Mouse (Mus musculus): Measurements from ENCODE around the gene Col26a1. TPM values are rescaled to one million over a fixed set of nuclear protein-coding genes. Genes with fewer than 3 reads are reported as not detected.
"Not testable (repeated sequence)": the region's sequence is repeated elsewhere in the genome, so short reads cannot be mapped to it uniquely, and the experiment has no call there.

Col26a1 gene
- total RNA-seq, 1 experiment, result 2.9 TPM

DNA sequence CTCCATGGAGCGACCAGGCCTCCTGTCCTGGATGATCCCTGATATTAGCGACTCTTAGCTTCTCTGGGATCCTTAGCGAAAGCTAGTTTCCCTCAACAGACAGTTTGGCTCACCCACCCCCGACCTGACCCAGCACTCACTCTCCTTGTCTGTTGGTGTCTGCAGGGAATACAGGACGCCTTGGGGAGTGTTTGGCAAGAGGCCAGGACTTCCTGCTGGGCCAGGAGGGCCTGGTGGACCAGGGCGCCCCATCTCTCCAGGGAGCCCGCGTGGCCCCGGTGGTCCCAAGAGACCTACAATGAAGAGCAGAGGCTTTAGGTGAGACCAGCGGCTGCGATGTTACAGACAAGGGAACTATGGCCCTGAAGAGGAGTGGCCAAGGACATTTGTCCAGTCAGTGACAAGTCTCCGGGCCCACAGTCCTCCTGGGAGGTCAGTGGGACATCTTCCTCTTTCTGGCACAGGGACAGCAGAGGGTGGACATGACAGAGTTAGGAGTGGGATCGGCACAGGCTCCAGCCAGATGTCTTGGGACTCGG, 128.9 kb downstream of the Col26a1 start:
- no peak for TF ChIP-seq ZNF384 (IDR thresholded peaks at IDR 0.05; ENCODE audit: low read depth, low read length)
- TF ChIP-seq HCFC1 (IDR thresholded peaks at IDR 0.05; ENCODE audit: borderline replicate concordance, insufficient read depth, low read length), result no peak
- no peak for TF ChIP-seq ZC3H11A (IDR thresholded peaks at IDR 0.05; ENCODE audit: borderline replicate concordance, low read depth, low read length)
- TF ChIP-seq CHD2 (IDR thresholded peaks at IDR 0.05; ENCODE audit: low read depth, low read length), result no peak
- TF ChIP-seq MAFK (IDR thresholded peaks at IDR 0.05; ENCODE audit: insufficient read depth, low read depth, low read length), result no peak
- H3K27ac ChIP-seq (ENCODE audit: insufficient read depth, low read depth, low read length, poor library complexity, severe bottlenecking), result no peak overlapping the region

DNA sequence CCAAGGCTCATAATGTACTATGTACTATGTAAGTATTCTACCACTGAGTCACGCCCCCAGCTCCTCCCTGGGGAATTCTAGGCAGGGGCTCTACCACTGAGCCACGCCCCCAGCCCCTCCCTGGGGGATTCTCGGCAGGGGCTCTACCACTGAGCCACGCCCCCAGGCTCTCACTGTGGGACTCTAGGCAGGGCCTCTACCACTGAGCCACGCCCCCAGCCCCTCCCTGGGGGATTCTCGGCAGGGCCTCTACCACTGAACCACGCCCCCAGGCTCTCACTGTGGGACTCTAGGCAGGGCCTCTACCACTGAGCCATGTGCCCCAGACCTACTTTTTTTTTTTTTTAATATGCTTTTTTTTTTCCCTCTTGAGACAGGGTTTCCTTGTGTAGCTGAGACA, 129.8 kb downstream of the Col26a1 start:
- H3K4me1 ChIP-seq (ENCODE audit: control insufficient read depth in 2 of 2, insufficient read depth in 2 of 2, low read length in 2 of 2, poor library complexity in 1 of 2); in situ Hi-C loops (cut with MboI; ENCODE audit: low sequenced_read_pairs in 2 of 2, unreplicated experiment in 2 of 2); H3K4me3 ChIP-seq (ENCODE audit: insufficient read depth in 1 of 2, low read depth in 1 of 2, low read length in 2 of 2, poor library complexity in 1 of 2, severe bottlenecking in 1 of 2); H3K27ac ChIP-seq (ENCODE audit: insufficient read depth, low read depth, low read length, poor library complexity, severe bottlenecking); H3K36me3 ChIP-seq (ENCODE audit: control insufficient read depth, insufficient read depth, low read length, poor library complexity, severe bottlenecking); H3K9me3 ChIP-seq (ENCODE audit: control insufficient read depth, insufficient read depth, low read depth, low read length); H3K9ac ChIP-seq (ENCODE audit: insufficient read depth, low read depth, low read length, poor library complexity, severe bottlenecking): not testable (repeated sequence)
- TF ChIP-seq ZNF384 (IDR thresholded peaks at IDR 0.05; ENCODE audit: low read depth, low read length), result 0 out of 2 replicates have a peak, but pooled peaks have one; percentile 36
- peak; percentile 33 for DNase-seq (ENCODE audit: low read depth, low spot score)

More for the DNA sequence above, 128.9 kb downstream of the Col26a1 start:
- no peaks in the 10 kb centered on the region for H3K36me3 ChIP-seq (ENCODE audit: control insufficient read depth, insufficient read depth, low read length, poor library complexity, severe bottlenecking)
- H3K9me3 ChIP-seq (ENCODE audit: control insufficient read depth, insufficient read depth, low read depth, low read length), result no peaks in the 10 kb centered on the region
- no peak overlapping the region; the same call in 1 of the 2 replicates for H3K9ac ChIP-seq (ENCODE audit: insufficient read depth, low read depth, low read length, poor library complexity, severe bottlenecking)
- H3K4me1 ChIP-seq (ENCODE audit: control insufficient read depth in 2 of 2, insufficient read depth in 2 of 2, low read length in 2 of 2, poor library complexity in 1 of 2), result no peaks in the 10 kb centered on the region
- no peak for DNase-seq (ENCODE audit: low read depth, low spot score)
- H3K4me3 ChIP-seq (ENCODE audit: insufficient read depth in 1 of 2, low read depth in 1 of 2, low read length in 2 of 2, poor library complexity in 1 of 2, severe bottlenecking in 1 of 2), result no peak overlapping the region
- in situ Hi-C loops (cut with MboI; ENCODE audit: low sequenced_read_pairs in 2 of 2, unreplicated experiment in 2 of 2), result no loop called here

DNA sequence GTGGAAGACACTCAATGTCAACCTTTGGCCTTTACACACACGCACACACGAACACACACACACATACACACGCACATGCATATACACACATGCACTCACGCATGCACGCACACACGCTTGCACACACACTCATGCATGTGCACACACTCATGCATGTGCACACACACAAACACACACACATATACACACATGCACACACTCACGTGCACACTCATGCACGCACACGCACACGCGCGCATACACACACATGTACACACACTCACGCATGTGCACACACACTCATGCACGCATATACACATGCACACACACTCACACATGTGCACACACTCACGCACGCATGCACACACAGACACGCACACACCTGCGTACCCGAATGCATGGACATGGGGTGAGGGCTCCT, 130.9 kb downstream of the Col26a1 start:
- TF ChIP-seq HCFC1 (IDR thresholded peaks at IDR 0.05; ENCODE audit: borderline replicate concordance, insufficient read depth, low read length), result no peak
- in situ Hi-C loops (cut with MboI; ENCODE audit: low sequenced_read_pairs in 2 of 2, unreplicated experiment in 2 of 2), result no loop called here
- H3K36me3 ChIP-seq (ENCODE audit: control insufficient read depth, insufficient read depth, low read length, poor library complexity, severe bottlenecking), result no peaks in the 10 kb centered on the region
- H3K9me3 ChIP-seq (ENCODE audit: control insufficient read depth, insufficient read depth, low read depth, low read length), result 0 out of 2 replicates have a peak, but pooled peaks cover 2% of the 10 kb centered on the region
- H3K9ac ChIP-seq (ENCODE audit: insufficient read depth, low read depth, low read length, poor library complexity, severe bottlenecking), result no peak overlapping the region
- no peak for DNase-seq (ENCODE audit: low read depth, low spot score)
- H3K27ac ChIP-seq (ENCODE audit: insufficient read depth, low read depth, low read length, poor library complexity, severe bottlenecking), result no peak overlapping the region
- no peaks in the 10 kb centered on the region for H3K4me1 ChIP-seq (ENCODE audit: control insufficient read depth in 2 of 2, insufficient read depth in 2 of 2, low read length in 2 of 2, poor library complexity in 1 of 2)
- H3K4me3 ChIP-seq (ENCODE audit: insufficient read depth in 1 of 2, low read depth in 1 of 2, low read length in 2 of 2, poor library complexity in 1 of 2, severe bottlenecking in 1 of 2), result no peak overlapping the region

DNA sequence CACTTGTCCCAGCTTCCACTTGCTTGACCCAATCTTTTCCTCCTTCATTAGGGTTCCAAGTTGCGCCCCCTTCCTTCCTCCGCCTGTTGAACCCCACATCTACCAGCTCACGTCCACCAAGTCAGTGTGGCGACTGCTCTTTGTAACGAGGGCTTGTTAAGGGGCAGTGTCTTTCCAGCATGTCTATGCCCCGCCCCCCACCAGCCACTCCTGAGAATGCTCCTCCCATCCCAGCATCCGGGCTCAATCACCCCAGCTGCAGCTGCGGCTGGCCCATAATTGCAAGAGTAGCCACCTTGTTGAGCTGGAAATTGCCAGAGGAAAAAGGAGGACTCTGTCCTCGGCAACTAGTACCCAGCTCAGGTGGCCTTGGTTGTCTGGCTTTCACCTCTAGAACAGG, 136.4 kb downstream of the Col26a1 start:
- H3K9ac ChIP-seq (ENCODE audit: insufficient read depth, low read depth, low read length, poor library complexity, severe bottlenecking), result no peak overlapping the region
- DNase-seq (ENCODE audit: low read depth, low spot score), result no peak
- no peak overlapping the region; the same call in 1 of the 2 replicates for H3K27ac ChIP-seq (ENCODE audit: insufficient read depth, low read depth, low read length, poor library complexity, severe bottlenecking)
- H3K36me3 ChIP-seq (ENCODE audit: control insufficient read depth, insufficient read depth, low read length, poor library complexity, severe bottlenecking), result no peaks in the 10 kb centered on the region
- in situ Hi-C loops (cut with MboI; ENCODE audit: low sequenced_read_pairs in 2 of 2, unreplicated experiment in 2 of 2), result no loop called here
- H3K4me3 ChIP-seq (ENCODE audit: insufficient read depth in 1 of 2, low read depth in 1 of 2, low read length in 2 of 2, poor library complexity in 1 of 2, severe bottlenecking in 1 of 2), result 0 out of 4 replicates have a peak overlapping the region, but pooled peaks of 1 of the 2 experiments have one; percentile 27
- TF ChIP-seq HCFC1 (IDR thresholded peaks at IDR 0.05; ENCODE audit: borderline replicate concordance, insufficient read depth, low read length), result no peak
- TF ChIP-seq CHD2 (IDR thresholded peaks at IDR 0.05; ENCODE audit: low read depth, low read length), result no peak
- TF ChIP-seq ZC3H11A (IDR thresholded peaks at IDR 0.05; ENCODE audit: borderline replicate concordance, low read depth, low read length), result no peak
- TF ChIP-seq ZNF384 (IDR thresholded peaks at IDR 0.05; ENCODE audit: low read depth, low read length), result no peak
- TF ChIP-seq MAFK (IDR thresholded peaks at IDR 0.05; ENCODE audit: insufficient read depth, low read depth, low read length), result no peak
- 0 out of 2 replicates have a peak, but pooled peaks cover 2% of the 10 kb centered on the region for H3K9me3 ChIP-seq (ENCODE audit: control insufficient read depth, insufficient read depth, low read depth, low read length)
- peaks cover 0 to 21% of the 10 kb centered on the region in 2 experiments; a peak in 2 of 4 replicates for H3K4me1 ChIP-seq (ENCODE audit: control insufficient read depth in 2 of 2, insufficient read depth in 2 of 2, low read length in 2 of 2, poor library complexity in 1 of 2)

DNA sequence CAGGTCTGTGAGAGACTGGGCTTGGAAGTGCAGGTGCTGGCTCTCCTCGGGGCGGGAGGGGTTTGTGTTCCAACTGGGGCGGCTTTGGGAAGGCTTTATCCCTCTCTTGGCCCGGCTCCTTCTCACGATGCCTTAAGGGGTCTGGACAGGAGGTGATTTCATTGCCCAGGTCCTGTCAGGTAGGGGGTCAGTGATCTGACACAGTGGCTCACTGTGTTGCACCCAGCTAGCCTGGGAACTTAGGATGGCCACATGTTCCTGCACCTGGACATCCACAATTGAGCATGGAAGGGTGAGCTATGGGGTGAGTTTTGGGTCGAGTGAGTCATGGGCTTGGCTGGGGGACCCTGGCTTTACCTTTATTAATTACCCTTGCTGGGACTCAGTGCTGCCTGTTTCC, 144.1 kb downstream of the Col26a1 start:
- no peak overlapping the region for H3K4me3 ChIP-seq (ENCODE audit: insufficient read depth in 1 of 2, low read depth in 1 of 2, low read length in 2 of 2, poor library complexity in 1 of 2, severe bottlenecking in 1 of 2)
- peaks cover 2 to 12% of the 10 kb centered on the region in 2 experiments; a peak in 2 of 4 replicates for H3K4me1 ChIP-seq (ENCODE audit: control insufficient read depth in 2 of 2, insufficient read depth in 2 of 2, low read length in 2 of 2, poor library complexity in 1 of 2)
- in situ Hi-C loops (cut with MboI; ENCODE audit: low sequenced_read_pairs in 2 of 2, unreplicated experiment in 2 of 2), result no loop called here
- no peaks in the 10 kb centered on the region for H3K9me3 ChIP-seq (ENCODE audit: control insufficient read depth, insufficient read depth, low read depth, low read length)
- DNase-seq (ENCODE audit: low read depth, low spot score), result no peak
- H3K36me3 ChIP-seq (ENCODE audit: control insufficient read depth, insufficient read depth, low read length, poor library complexity, severe bottlenecking), result no peaks in the 10 kb centered on the region
- TF ChIP-seq ZNF384 (IDR thresholded peaks at IDR 0.05; ENCODE audit: low read depth, low read length), result no peak
- no peak for TF ChIP-seq HCFC1 (IDR thresholded peaks at IDR 0.05; ENCODE audit: borderline replicate concordance, insufficient read depth, low read length)
- no peak for TF ChIP-seq ZC3H11A (IDR thresholded peaks at IDR 0.05; ENCODE audit: borderline replicate concordance, low read depth, low read length)
- no peak for TF ChIP-seq CHD2 (IDR thresholded peaks at IDR 0.05; ENCODE audit: low read depth, low read length)
- no peak for TF ChIP-seq MAFK (IDR thresholded peaks at IDR 0.05; ENCODE audit: insufficient read depth, low read depth, low read length)
- no peak overlapping the region for H3K9ac ChIP-seq (ENCODE audit: insufficient read depth, low read depth, low read length, poor library complexity, severe bottlenecking)
- H3K27ac ChIP-seq (ENCODE audit: insufficient read depth, low read depth, low read length, poor library complexity, severe bottlenecking), result no peak overlapping the region

DNA sequence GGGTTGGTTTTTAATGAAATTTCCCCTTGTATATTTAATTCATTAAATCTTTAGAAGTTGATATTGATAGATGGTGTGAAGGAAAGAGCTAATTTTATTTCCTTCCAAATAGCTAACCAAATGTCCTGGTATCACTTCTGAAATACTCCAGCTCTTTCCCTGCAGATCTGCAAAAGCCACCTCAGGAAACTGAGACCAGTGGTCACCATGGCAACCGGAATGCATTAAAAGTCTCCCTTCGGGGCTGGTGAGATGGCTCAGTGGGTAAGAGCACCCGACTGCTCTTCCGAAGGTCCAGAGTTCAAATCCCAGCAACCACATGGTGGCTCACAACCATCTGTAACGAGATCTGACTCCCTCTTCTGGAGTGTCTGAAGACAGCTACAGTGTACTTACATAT, 156.7 kb downstream of the Col26a1 start:
- H3K36me3 ChIP-seq (ENCODE audit: control insufficient read depth, insufficient read depth, low read length, poor library complexity, severe bottlenecking); in situ Hi-C loops (cut with MboI; ENCODE audit: low sequenced_read_pairs in 2 of 2, unreplicated experiment in 2 of 2); H3K4me3 ChIP-seq (ENCODE audit: insufficient read depth in 1 of 2, low read depth in 1 of 2, low read length in 2 of 2, poor library complexity in 1 of 2, severe bottlenecking in 1 of 2): not testable (repeated sequence)

More for the DNA sequence above, 156.7 kb downstream of the Col26a1 start:
- not testable (repeated sequence) for H3K9ac ChIP-seq (ENCODE audit: insufficient read depth, low read depth, low read length, poor library complexity, severe bottlenecking); DNase-seq (ENCODE audit: low read depth, low spot score); H3K4me1 ChIP-seq (ENCODE audit: control insufficient read depth in 2 of 2, insufficient read depth in 2 of 2, low read length in 2 of 2, poor library complexity in 1 of 2); H3K27ac ChIP-seq (ENCODE audit: insufficient read depth, low read depth, low read length, poor library complexity, severe bottlenecking); H3K9me3 ChIP-seq (ENCODE audit: control insufficient read depth, insufficient read depth, low read depth, low read length)

All from ES-E14 (cell line).